ENCODE assay signal across 8 mouse cellular contexts in genomic region chr13:81632720-81633415, GRCm38 (mm10). TPM values are rescaled to one million over a fixed set of nuclear protein-coding genes. Genes with fewer than 3 reads are reported as not detected.
DNase-seq lines count a peak whose midpoint lies in the region; ATAC-seq and TF ChIP-seq lines count a peak whose summit lies in the region.

Gene Adgrv1, minus strand, starts transcription at chr13:81633154.

- H3K9me3 ChIP-seq in embryonic facial prominence, embryonic 10.5 days, result no peaks in the 10 kb centered on the region
- H3K9me3 ChIP-seq in limb, embryonic 14.5 days (ENCODE audit: control insufficient read depth, low read length), result no peaks in the 10 kb centered on the region
- no peaks in the 10 kb centered on the region for H3K9me3 ChIP-seq in midbrain, embryonic 13.5 days
- no peaks in the 10 kb centered on the region for H3K9me3 ChIP-seq in stomach, embryonic 16.5 days (replicated peaks; ENCODE audit: control insufficient read depth, low read length)

- peak within 1 kb of the TSS; percentile 81 for H3K27ac ChIP-seq in embryonic facial prominence, embryonic 10.5 days (replicated peaks)
- H3K27ac ChIP-seq in limb, embryonic 14.5 days (replicated peaks; ENCODE audit: low read depth, low read length), result no peak within 1 kb of the TSS
- no peak within 1 kb of the TSS; the same call in 1 of the 2 replicates for H3K27ac ChIP-seq in midbrain, embryonic 13.5 days
- H3K27ac ChIP-seq in stomach, embryonic 16.5 days (ENCODE audit: low read length), result no peak within 1 kb of the TSS

- H3K4me3 ChIP-seq in embryonic facial prominence, embryonic 10.5 days, result peak within 1 kb of the TSS; percentile 73
- H3K4me3 ChIP-seq in limb, embryonic 14.5 days (replicated peaks; ENCODE audit: low read length), result peak within 1 kb of the TSS; percentile 39
- H3K4me3 ChIP-seq in midbrain, embryonic 13.5 days (replicated peaks), result peak within 1 kb of the TSS; percentile 49
- peak within 1 kb of the TSS; percentile 45 for H3K4me3 ChIP-seq in stomach, embryonic 16.5 days (replicated peaks; ENCODE audit: low read length)

- no peaks in the 10 kb centered on the region for H3K36me3 ChIP-seq in embryonic facial prominence, embryonic 10.5 days (replicated peaks)
- no peaks in the 10 kb centered on the region for H3K36me3 ChIP-seq in limb, embryonic 14.5 days (ENCODE audit: control insufficient read depth, insufficient read depth, low read length)
- no peaks in the 10 kb centered on the region for H3K36me3 ChIP-seq in midbrain, embryonic 13.5 days
- no peaks in the 10 kb centered on the region for H3K36me3 ChIP-seq in stomach, embryonic 16.5 days (ENCODE audit: control insufficient read depth, insufficient read depth, low read length)

- peaks cover 21% of the 10 kb centered on the region for H3K4me1 ChIP-seq in embryonic facial prominence, embryonic 10.5 days
- H3K4me1 ChIP-seq in limb, embryonic 14.5 days (ENCODE audit: control insufficient read depth, insufficient read depth, low read length), result peaks cover 3% of the 10 kb centered on the region; the same call in 1 of the 2 replicates
- H3K4me1 ChIP-seq in midbrain, embryonic 13.5 days (replicated peaks), result peaks cover 44% of the 10 kb centered on the region
- H3K4me1 ChIP-seq in stomach, embryonic 16.5 days (ENCODE audit: control insufficient read depth, insufficient read depth, low read length), result peaks cover 8% of the 10 kb centered on the region

- WGBS in embryonic facial prominence, embryonic 10.5 days, result under 1% methylated on average over 42 of the region's 42 CpGs
- WGBS in limb, embryonic 14.5 days, result 3% methylated on average over 29 of the region's 42 CpGs
- under 1% methylated on average over 41 of the region's 42 CpGs for WGBS in midbrain, embryonic 13.5 days
- 2% methylated on average over 42 of the region's 42 CpGs for WGBS in stomach, embryonic 16.5 days

- H3K4me2 ChIP-seq in limb, embryonic 14.5 days (replicated peaks; ENCODE audit: low read depth, low read length, severe bottlenecking), result peak within 1 kb of the TSS; percentile 72
- H3K4me2 ChIP-seq in midbrain, embryonic 13.5 days (replicated peaks), result peak within 1 kb of the TSS; percentile 76
- H3K4me2 ChIP-seq in stomach, embryonic 16.5 days (ENCODE audit: low read depth, low read length), result peak within 1 kb of the TSS; percentile 70

- no peak for TF ChIP-seq POLR2A in limb, embryonic 14.5 days (IDR thresholded peaks at IDR 0.05; ENCODE audit: borderline replicate concordance, extremely low read depth, insufficient read depth, insufficient read length)

- peaks cover 33% of the 10 kb centered on the region for H3K27me3 ChIP-seq in embryonic facial prominence, embryonic 10.5 days (replicated peaks; ENCODE audit: low read depth, poor library complexity, severe bottlenecking)
- peaks cover 26% of the 10 kb centered on the region for H3K27me3 ChIP-seq in limb, embryonic 14.5 days (ENCODE audit: control insufficient read depth, insufficient read depth, low read length)
- no peaks in the 10 kb centered on the region; the same call in 1 of the 2 replicates for H3K27me3 ChIP-seq in midbrain, embryonic 13.5 days
- peaks cover 15% of the 10 kb centered on the region for H3K27me3 ChIP-seq in stomach, embryonic 16.5 days (ENCODE audit: control insufficient read depth, insufficient read depth, low read length)

- peak; percentile 91 for ATAC-seq in limb, embryonic 14.5 days (ENCODE audit: low FRiP score, low read depth)
- peak; percentile 99 for ATAC-seq in midbrain, embryonic 13.5 days
- peak; percentile 97 for ATAC-seq in stomach, embryonic 16.5 days (ENCODE audit: insufficient read depth, low FRiP score)

- peak; percentile 32 to 41 for DNase-seq in adrenal gland, postnatal 4 days (ENCODE audit: low spot score in 2 of 2)
- peak; percentile 95 for DNase-seq in embryonic facial prominence, embryonic 10.5 days (ENCODE audit: low spot score)
- DNase-seq in heart, adult 9 months (ENCODE audit: low spot score in 2 of 2), result peak; percentile 11 to 26
- peak; percentile 79 for DNase-seq in kidney, adult 9 months
- DNase-seq in limb, embryonic 14.5 days (ENCODE audit: low spot score), result peak; percentile 37
- DNase-seq in thymus, postnatal 0 days (ENCODE audit: low spot score), result no peak

- peak within 1 kb of the TSS; percentile 34; the same call in 1 of the 2 replicates for H3K9ac ChIP-seq in limb, embryonic 14.5 days (ENCODE audit: low read depth, low read length, severe bottlenecking)
- peak within 1 kb of the TSS; percentile 74 for H3K9ac ChIP-seq in midbrain, embryonic 13.5 days (replicated peaks)
- peak within 1 kb of the TSS; percentile 46; the same call in 1 of the 2 replicates for H3K9ac ChIP-seq in stomach, embryonic 16.5 days (ENCODE audit: low read length)

RNA-seq across cellular contexts. Expression of gene Adgrv1, which starts in this region (rescaled TPM):
- 1 to 10 TPM; 2.1 to 3.2 TPM for total RNA-seq in adrenal gland, postnatal 4 days (2021)
- polyA plus RNA-seq in embryonic facial prominence, embryonic 10.5 days (2016; fragmentation: Nextera tagmentation; extraction: Ambion mirVana), result 10.9 and 16.9 TPM in 2 replicates
- 0.55 TPM in 2 replicates for polyA plus RNA-seq in limb, embryonic 14.5 days (2012; rRNA removed)
- polyA plus RNA-seq in limb, embryonic 14.5 days (2014; fragmentation: Nextera tagmentation; extraction: Ambion mirVana), result 0.65 and 0.96 TPM in 2 replicates
- 28.5 and 29.1 TPM in 2 replicates for polyA plus RNA-seq in midbrain, embryonic 13.5 days (2015; fragmentation: Nextera tagmentation; extraction: Ambion mirVana)
- polyA plus RNA-seq in stomach, embryonic 16.5 days (2015; fragmentation: Nextera tagmentation; extraction: Ambion mirVana), result 1.1 and 1.3 TPM in 2 replicates
- 0.55 and 0.57 TPM in 2 replicates for polyA plus RNA-seq in thymus, postnatal 0 days (2015; fragmentation: Nextera tagmentation; extraction: Ambion mirVana)

Comparison
In these comparisons a context has a peak if more than half of its experiments do, and no peak if none do; other contexts are left out.
1. Peak in DNase-seq, ATAC-seq, H3K4me3 ChIP-seq, H3K9ac ChIP-seq and H3K4me2 ChIP-seq in limb, embryonic 14.5 days; RNA of the gene not detected or under 1 TPM.